Mouse (Mus musculus) olfactory bulb, adult 2 months (tissue): ENCODE measurements around the gene 6430548M08Rik. TPM values are rescaled to one million over a fixed set of nuclear protein-coding genes. Genes with fewer than 3 reads are reported as not detected.

Source experiments
- H3K27ac ChIP-seq: fragments of 200-500 bp; 2 replicates; pipeline ENCODE4 v1.5.1; 2012; ENCODE audit warnings: low read depth, low read length; ENCODE audit not compliant: insufficient read depth
- H3K4me1 ChIP-seq: fragments of 200-500 bp; 2 replicates; pipeline ENCODE4 v1.6.1; 2012; ENCODE audit warnings: low read length; ENCODE audit not compliant: control insufficient read depth, insufficient read depth
- H3K4me3 ChIP-seq: fragments of 200-500 bp; 2 replicates; pipeline ENCODE4 v1.5.1; 2012; ENCODE audit warnings: mild to moderate bottlenecking, low read depth, low read length, moderate library complexity; ENCODE audit not compliant: insufficient read depth
- CTCF ChIP-seq: fragments of 200-500 bp; IDR thresholded peaks from 2 replicates; pipeline ENCODE4 v1.5.1; 2012; ENCODE audit warnings: low read depth, mild to moderate bottlenecking, low read length, moderate library complexity; ENCODE audit not compliant: insufficient read depth
- POLR2A ChIP-seq: fragments of 200-500 bp; IDR thresholded peaks from 2 replicates; pipeline ENCODE4 v1.6.1; 2012; ENCODE audit warnings: mild to moderate bottlenecking, low read depth, low read length, moderate library complexity; ENCODE audit not compliant: insufficient read depth
- WGBS: fragments of 180-500 bp; shearing (Covaris S2); methylation state at CpG from one replicate; pipeline ENCODE4 v1.1.7; 2018; 5-methylcytosine and 5-hydroxymethylcytosine counted together
- polyA plus RNA-seq: library from polyadenylated mRNA; stranded (reverse); fragments of >200 nt; gene quantifications from 2 replicates; pipeline ENCODE4 v1.2.4, GENCODE M21; 2012; ENCODE audit warnings: low replicate concordance; ENCODE audit not compliant: missing spikeins, insufficient read depth, insufficient read length

Gene 6430548M08Rik
- polyA plus RNA-seq, 1 experiment, result 540 TPM

- Histone ChIP-seq H3K4me1 (peaks cover 23% of the 10 kb centered on the region), H3K4me3 (peak overlapping the region; percentile 6; the same call in 1 of the 2 replicates), H3K27ac (peak overlapping the region; percentile 57)
- WGBS, result 2% methylated on average over 5 of the region's 5 CpGs
- no peak for TF ChIP-seq CTCF
These were observed 53.9 kb downstream of the 6430548M08Rik start for GRCm38 (mm10) chr8:120167821-120168220.

GRCm38 (mm10) chr8:120169119-120169518 is 55.2 kb downstream of the 6430548M08Rik start:
- Histone ChIP-seq H3K4me1 (peaks cover 22% of the 10 kb centered on the region), H3K27ac (no peak overlapping the region), H3K4me3 (no peak overlapping the region)
- WGBS, result 55% methylated on average over 8 of the region's 8 CpGs
- TF ChIP-seq POLR2A (no peak), CTCF (no peak)

- 91% methylated on average over 1 of the region's 1 CpGs for WGBS
- Histone ChIP-seq H3K27ac (no peak overlapping the region), H3K4me3 (no peak overlapping the region), H3K4me1 (peaks cover 27% of the 10 kb centered on the region)
- TF ChIP-seq POLR2A, result no peak
These were observed 59.2 kb downstream of the 6430548M08Rik start for GRCm38 (mm10) chr8:120173195-120173594.

- Histone ChIP-seq H3K4me1 (peaks cover 25% of the 10 kb centered on the region), H3K27ac (no peak overlapping the region), H3K4me3 (no peak overlapping the region)
- WGBS, result 64% methylated on average over 18 of the region's 18 CpGs
- no peak for TF ChIP-seq POLR2A
- no peak for TF ChIP-seq CTCF
These were observed 60.7 kb downstream of the 6430548M08Rik start for GRCm38 (mm10) chr8:120174606-120175005.

- WGBS, result 54% methylated on average over 4 of the region's 4 CpGs
- TF ChIP-seq CTCF, result no peak
- TF ChIP-seq POLR2A, result no peak
- Histone ChIP-seq H3K27ac (no peak overlapping the region), H3K4me1 (peaks cover 25% of the 10 kb centered on the region), H3K4me3 (no peak overlapping the region)
These were observed 62.7 kb downstream of the 6430548M08Rik start for GRCm38 (mm10) chr8:120176605-120177004.

- no peak for TF ChIP-seq CTCF
- no peak for TF ChIP-seq POLR2A
- Histone ChIP-seq H3K4me1 (peaks cover 25% of the 10 kb centered on the region), H3K27ac (0 out of 2 replicates have a peak within 1 kb of the TSS, but pooled peaks have one; percentile 6), H3K4me3 (no peak within 1 kb of the TSS)
- 4% methylated on average over 26 of the region's 26 CpGs for WGBS
These were observed 63.6 kb downstream of the 6430548M08Rik start, which contains the start of gene Fam92b for GRCm38 (mm10) chr8:120177318-120178123. Gene Fam92b, minus strand, starts transcription at chr8:120177466.

GRCm38 (mm10) chr8:120178124-120178514 is 64.2 kb downstream of the 6430548M08Rik start:
- WGBS, result 24% methylated on average over 10 of the region's 10 CpGs
- Histone ChIP-seq H3K4me3 (no peak overlapping the region), H3K4me1 (peaks cover 25% of the 10 kb centered on the region), H3K27ac (no peak overlapping the region)
- no peak for TF ChIP-seq POLR2A

GRCm38 (mm10) chr8:120179027-120179431 is 65.1 kb downstream of the 6430548M08Rik start:
- no peak for TF ChIP-seq POLR2A
- peak; percentile 97 for TF ChIP-seq CTCF
- Histone ChIP-seq H3K4me1 (peaks cover 25% of the 10 kb centered on the region), H3K4me3 (peak overlapping the region; percentile 19; the same call in 1 of the 2 replicates), H3K27ac (no peak overlapping the region)
- WGBS, result under 1% methylated on average over 10 of the region's 10 CpGs

GRCm38 (mm10) chr8:120180445-120180970 is 66.6 kb downstream of the 6430548M08Rik start:
- no peak for TF ChIP-seq POLR2A
- no peak for TF ChIP-seq CTCF
- no peak overlapping the region for H3K27ac ChIP-seq
- H3K4me3 ChIP-seq, result no peak overlapping the region
- WGBS, result 65% methylated on average over 7 of the region's 7 CpGs
- peaks cover 29% of the 10 kb centered on the region for H3K4me1 ChIP-seq
